Mouse (Mus musculus): ENCODE measurements at regions not wholly inside any gene's neighbourhood (a gene's known extent, or its start where the extent isn't known, plus 50 kb on each side); places are given as distances from the start of the nearest gene placed in this dataset.
A peak's percentile ranks its signal among the peaks of the same experiment; 100 is the strongest.

- Histone ChIP-seq H3K9ac (ENCODE audit: low read depth, low read length) (no peak overlapping the region), H3K4me3 (ENCODE audit: low read length) (no peak overlapping the region), H3K4me2 (ENCODE audit: low read length) (no peak overlapping the region), H3K27ac (ENCODE audit: low read depth, low read length) (no peak overlapping the region), H3K27me3 (replicated peaks; ENCODE audit: control insufficient read depth, insufficient read depth, low read length) (no peaks in the 10 kb centered on the region), H3K4me1 (ENCODE audit: control insufficient read depth, insufficient read depth, low read depth, low read length) (peaks cover 4% of the 10 kb centered on the region), H3K9me3 (ENCODE audit: control insufficient read depth, low read length) (no peaks in the 10 kb centered on the region), H3K36me3 (ENCODE audit: control insufficient read depth, insufficient read depth, low read length) (no peaks in the 10 kb centered on the region)
- WGBS, result 85% methylated on average over 3 of the region's 3 CpGs
- ATAC-seq, result no peak
Measured at GRCm38 (mm10) chr2:74424726-74425125, 154.5 kb downstream of the Lnpk start.

DNA sequence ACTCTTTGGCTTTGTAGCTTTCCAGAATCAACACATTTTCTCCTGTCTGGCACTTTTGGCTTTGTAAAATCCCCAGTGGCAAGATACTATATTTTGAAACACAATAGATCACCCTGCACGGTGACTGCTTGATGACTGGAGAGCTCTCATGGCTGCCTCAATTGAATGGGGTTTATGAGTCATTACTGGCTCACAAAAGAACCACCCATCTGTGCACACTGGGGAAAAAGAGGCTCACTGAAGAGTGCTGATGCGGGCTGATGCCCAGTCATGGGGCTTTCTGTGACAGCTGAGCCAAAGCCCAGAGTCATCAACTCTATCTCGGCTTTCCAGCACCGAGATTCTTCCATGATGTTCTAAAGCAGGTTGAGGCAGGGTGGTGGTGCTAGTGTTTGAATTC lies 163.1 kb downstream of the Lnpk start:
- peak; percentile 52 for ATAC-seq
- no peak overlapping the region for H3K27ac ChIP-seq (ENCODE audit: low read depth, low read length)
- no peaks in the 10 kb centered on the region for H3K36me3 ChIP-seq (ENCODE audit: control insufficient read depth, insufficient read depth, low read length)
- no peaks in the 10 kb centered on the region for H3K27me3 ChIP-seq (replicated peaks; ENCODE audit: control insufficient read depth, insufficient read depth, low read length)
- H3K9ac ChIP-seq (ENCODE audit: low read depth, low read length), result no peak overlapping the region
- H3K4me3 ChIP-seq (ENCODE audit: low read length), result no peak overlapping the region
- H3K4me1 ChIP-seq (ENCODE audit: control insufficient read depth, insufficient read depth, low read depth, low read length), result no peaks in the 10 kb centered on the region
- WGBS, result 24% methylated on average over 4 of the region's 4 CpGs
- no peak overlapping the region for H3K4me2 ChIP-seq (ENCODE audit: low read length)
- no peaks in the 10 kb centered on the region for H3K9me3 ChIP-seq (ENCODE audit: control insufficient read depth, low read length)

GRCm38 (mm10) chr2:74414721-74415120 lies 164.5 kb downstream of the Lnpk start:
- no peaks in the 10 kb centered on the region for H3K4me1 ChIP-seq (ENCODE audit: control insufficient read depth, insufficient read depth, low read depth, low read length)
- H3K27ac ChIP-seq (ENCODE audit: low read depth, low read length), result no peak overlapping the region
- no peaks in the 10 kb centered on the region for H3K27me3 ChIP-seq (replicated peaks; ENCODE audit: control insufficient read depth, insufficient read depth, low read length)
- no peaks in the 10 kb centered on the region for H3K36me3 ChIP-seq (ENCODE audit: control insufficient read depth, insufficient read depth, low read length)
- no peak for ATAC-seq
- H3K4me3 ChIP-seq (ENCODE audit: low read length), result no peak overlapping the region
- no peaks in the 10 kb centered on the region for H3K9me3 ChIP-seq (ENCODE audit: control insufficient read depth, low read length)
- no peak overlapping the region for H3K4me2 ChIP-seq (ENCODE audit: low read length)
- H3K9ac ChIP-seq (ENCODE audit: low read depth, low read length), result no peak overlapping the region
- 94% methylated on average over 13 of the region's 13 CpGs for WGBS

- ATAC-seq, result no peak
- WGBS, result 79% methylated on average over 4 of the region's 4 CpGs
- Histone ChIP-seq H3K9ac (ENCODE audit: low read depth, low read length) (no peak overlapping the region), H3K4me1 (ENCODE audit: control insufficient read depth, insufficient read depth, low read depth, low read length) (peaks cover 1% of the 10 kb centered on the region; the same call in 1 of the 2 replicates), H3K27me3 (replicated peaks; ENCODE audit: control insufficient read depth, insufficient read depth, low read length) (no peaks in the 10 kb centered on the region), H3K4me3 (ENCODE audit: low read length) (no peak overlapping the region), H3K4me2 (ENCODE audit: low read length) (no peak overlapping the region), H3K27ac (ENCODE audit: low read depth, low read length) (no peak overlapping the region), H3K9me3 (ENCODE audit: control insufficient read depth, low read length) (no peaks in the 10 kb centered on the region), H3K36me3 (ENCODE audit: control insufficient read depth, insufficient read depth, low read length) (no peaks in the 10 kb centered on the region)
Measured at GRCm38 (mm10) chr2:74409856-74410404, 169.3 kb downstream of the Lnpk start.

DNA sequence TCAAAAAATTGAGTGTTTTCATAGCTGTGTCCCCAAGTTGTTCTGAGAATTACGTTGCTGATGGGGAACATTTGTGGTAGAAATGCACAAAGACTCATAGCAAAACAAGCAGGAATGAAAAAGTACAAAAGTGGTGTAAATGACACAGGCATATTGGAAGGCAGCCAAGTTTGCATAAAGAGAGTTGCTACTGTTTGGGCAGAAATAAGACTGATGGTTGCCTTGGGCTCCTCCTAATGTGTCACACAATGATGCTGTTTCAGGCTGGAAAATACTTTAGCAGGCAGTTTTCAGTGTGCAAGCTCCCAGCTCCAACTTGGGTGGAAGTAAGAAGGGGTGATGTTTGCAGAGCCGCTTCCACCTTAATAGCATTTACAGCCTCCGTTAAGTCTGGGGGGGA lies 174.7 kb downstream of the Lnpk start:
- H3K36me3 ChIP-seq (ENCODE audit: control insufficient read depth, insufficient read depth, low read length), result no peaks in the 10 kb centered on the region
- no peak overlapping the region; the same call in 1 of the 2 replicates for H3K9ac ChIP-seq (ENCODE audit: low read depth, low read length)
- H3K4me1 ChIP-seq (ENCODE audit: control insufficient read depth, insufficient read depth, low read depth, low read length), result peaks cover 7% of the 10 kb centered on the region
- no peaks in the 10 kb centered on the region for H3K9me3 ChIP-seq (ENCODE audit: control insufficient read depth, low read length)
- H3K27ac ChIP-seq (ENCODE audit: low read depth, low read length), result no peak overlapping the region
- no peaks in the 10 kb centered on the region for H3K27me3 ChIP-seq (replicated peaks; ENCODE audit: control insufficient read depth, insufficient read depth, low read length)
- 34% methylated on average over 3 of the region's 3 CpGs for WGBS
- ATAC-seq, result no peak
- H3K4me2 ChIP-seq (ENCODE audit: low read length), result no peak overlapping the region
- H3K4me3 ChIP-seq (ENCODE audit: low read length), result no peak overlapping the region

DNA sequence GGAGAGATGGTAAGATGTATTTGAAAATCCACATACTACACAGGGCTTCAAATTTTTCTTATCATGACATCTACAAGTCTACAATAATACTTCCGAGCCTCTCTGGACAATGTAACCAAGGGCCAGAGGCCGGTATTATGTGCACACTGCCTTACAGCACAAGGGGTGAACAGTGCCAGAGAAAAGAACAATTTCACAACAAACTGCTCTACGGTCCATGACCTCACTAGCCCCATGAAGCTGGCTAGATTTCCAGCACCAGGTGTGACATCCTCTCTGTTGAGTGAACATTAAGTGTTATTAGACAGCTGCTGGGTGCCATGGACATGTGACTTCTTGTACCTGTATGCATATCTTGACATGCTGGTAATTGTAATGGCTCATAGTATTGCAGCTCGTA lies 188.2 kb downstream of the Lnpk start:
- Histone ChIP-seq H3K27me3 (replicated peaks; ENCODE audit: control insufficient read depth, insufficient read depth, low read length) (no peaks in the 10 kb centered on the region), H3K4me1 (ENCODE audit: control insufficient read depth, insufficient read depth, low read depth, low read length) (no peaks in the 10 kb centered on the region), H3K9ac (ENCODE audit: low read depth, low read length) (no peak overlapping the region), H3K9me3 (ENCODE audit: control insufficient read depth, low read length) (no peaks in the 10 kb centered on the region), H3K4me3 (ENCODE audit: low read length) (no peak overlapping the region), H3K36me3 (ENCODE audit: control insufficient read depth, insufficient read depth, low read length) (no peaks in the 10 kb centered on the region), H3K4me2 (ENCODE audit: low read length) (no peak overlapping the region), H3K27ac (ENCODE audit: low read depth, low read length) (no peak overlapping the region)
- ATAC-seq, result no peak
- 91% methylated on average over 4 of the region's 4 CpGs for WGBS

DNA sequence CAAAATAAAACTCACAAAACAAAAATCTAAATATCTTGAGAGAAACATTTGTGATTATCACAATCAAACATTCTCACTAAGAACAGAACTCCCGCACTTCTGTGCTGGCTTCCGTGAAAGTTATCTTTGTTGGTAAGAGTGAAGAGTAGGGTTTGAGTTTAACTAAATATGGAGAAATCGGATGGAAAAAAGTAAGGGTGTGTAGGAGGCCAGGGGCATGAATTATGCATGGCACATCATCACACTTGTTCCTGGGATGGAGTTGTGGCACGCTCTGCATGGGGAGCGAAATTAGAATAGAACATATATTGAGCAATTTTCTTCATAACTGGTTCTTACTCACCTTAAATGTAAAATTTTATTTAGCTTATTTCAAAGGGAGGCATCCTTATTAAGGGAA lies 191.2 kb downstream of the Lnpk start:
- H3K4me2 ChIP-seq (ENCODE audit: low read length), result no peak overlapping the region
- H3K36me3 ChIP-seq (ENCODE audit: control insufficient read depth, insufficient read depth, low read length), result no peaks in the 10 kb centered on the region
- no peaks in the 10 kb centered on the region for H3K9me3 ChIP-seq (ENCODE audit: control insufficient read depth, low read length)
- no peak for ATAC-seq
- 86% methylated on average over 5 of the region's 5 CpGs for WGBS
- no peaks in the 10 kb centered on the region for H3K4me1 ChIP-seq (ENCODE audit: control insufficient read depth, insufficient read depth, low read depth, low read length)
- H3K9ac ChIP-seq (ENCODE audit: low read depth, low read length), result no peak overlapping the region
- H3K27ac ChIP-seq (ENCODE audit: low read depth, low read length), result no peak overlapping the region
- no peak overlapping the region for H3K4me3 ChIP-seq (ENCODE audit: low read length)
- H3K27me3 ChIP-seq (replicated peaks; ENCODE audit: control insufficient read depth, insufficient read depth, low read length), result no peaks in the 10 kb centered on the region

- 85% methylated on average over 1 of the region's 1 CpGs for WGBS
- H3K9ac ChIP-seq (ENCODE audit: low read depth, low read length), result no peak overlapping the region
- no peaks in the 10 kb centered on the region for H3K9me3 ChIP-seq (ENCODE audit: control insufficient read depth, low read length)
- H3K4me1 ChIP-seq (ENCODE audit: control insufficient read depth, insufficient read depth, low read depth, low read length), result no peaks in the 10 kb centered on the region
- no peak overlapping the region for H3K27ac ChIP-seq (ENCODE audit: low read depth, low read length)
- H3K4me3 ChIP-seq (ENCODE audit: low read length), result no peak overlapping the region
- no peaks in the 10 kb centered on the region for H3K36me3 ChIP-seq (ENCODE audit: control insufficient read depth, insufficient read depth, low read length)
- ATAC-seq, result no peak
- no peaks in the 10 kb centered on the region for H3K27me3 ChIP-seq (replicated peaks; ENCODE audit: control insufficient read depth, insufficient read depth, low read length)
- no peak overlapping the region for H3K4me2 ChIP-seq (ENCODE audit: low read length)
Measured at GRCm38 (mm10) chr2:74384918-74385317, 194.3 kb downstream of the Lnpk start.

GRCm38 (mm10) chr2:74380574-74381287 lies 198.5 kb downstream of the Lnpk start:
- Histone ChIP-seq H3K27ac (ENCODE audit: low read depth, low read length) (no peak overlapping the region), H3K4me1 (ENCODE audit: control insufficient read depth, insufficient read depth, low read depth, low read length) (no peaks in the 10 kb centered on the region), H3K27me3 (replicated peaks; ENCODE audit: control insufficient read depth, insufficient read depth, low read length) (no peaks in the 10 kb centered on the region), H3K4me2 (ENCODE audit: low read length) (no peak overlapping the region), H3K9me3 (ENCODE audit: control insufficient read depth, low read length) (no peaks in the 10 kb centered on the region), H3K9ac (ENCODE audit: low read depth, low read length) (no peak overlapping the region), H3K4me3 (ENCODE audit: low read length) (no peak overlapping the region), H3K36me3 (ENCODE audit: control insufficient read depth, insufficient read depth, low read length) (no peaks in the 10 kb centered on the region)
- no peak for ATAC-seq
- 81% methylated on average over 7 of the region's 7 CpGs for WGBS
